ENCODE assay signal across 7 mouse cellular contexts in the genomic region with DNA sequence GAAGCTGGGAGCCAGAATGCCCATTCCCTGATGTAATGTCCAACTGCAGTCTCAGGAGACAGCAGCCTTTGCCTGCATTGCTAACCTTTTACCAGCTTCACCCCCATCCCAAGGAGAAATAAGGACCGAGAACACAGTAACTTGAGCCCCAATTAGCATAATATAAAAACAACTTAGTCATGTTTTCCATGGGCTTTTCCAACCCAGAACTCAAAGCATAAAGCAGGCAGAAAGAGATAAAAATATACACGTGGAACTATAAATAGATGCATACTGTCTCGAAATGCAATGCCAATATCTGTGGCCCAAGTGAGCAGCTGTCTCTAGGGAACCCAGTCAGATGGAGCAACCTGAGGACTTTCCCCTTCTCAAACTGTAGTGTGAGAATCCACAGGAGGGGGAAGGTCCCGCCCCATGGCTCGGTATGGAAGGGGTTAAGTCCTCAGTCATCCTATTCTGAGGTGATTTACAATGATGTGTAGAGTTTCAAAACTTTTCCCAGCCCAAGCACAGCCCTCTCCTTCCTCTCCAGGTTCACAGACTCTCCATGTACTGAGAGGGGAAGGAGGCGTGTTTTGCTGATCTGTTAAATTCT. TPM values are rescaled to one million over a fixed set of nuclear protein-coding genes. Genes with fewer than 3 reads are reported as not detected.
DNase-seq lines count a peak whose midpoint lies in the region; ATAC-seq and TF ChIP-seq lines count a peak whose summit lies in the region.

Ccdc80 (plus strand) TSS at position 266 of the 595 bp plus-strand sequence.

- TF ChIP-seq POLR2A in small intestine, adult 2 months (IDR thresholded peaks at IDR 0.05; ENCODE audit: low read depth, low read length) = no peak

- no peaks in the 10 kb centered on the region for H3K36me3 ChIP-seq in heart, embryonic 15.5 days
- H3K36me3 ChIP-seq in small intestine, adult 2 months (ENCODE audit: control insufficient read depth, insufficient read depth, low read length) = no peaks in the 10 kb centered on the region

- peak; percentile 64 for ATAC-seq in heart, embryonic 15.5 days (replicated peaks; ENCODE audit: insufficient number of reproducible peaks, insufficient read depth, low FRiP score, low read depth)

- H3K4me2 ChIP-seq in heart, embryonic 15.5 days = peak within 1 kb of the TSS; percentile 59

- 4% methylated on average over 6 of the region's 6 CpGs for WGBS in heart, embryonic 15.5 days
- WGBS in small intestine, adult 2 months = 20% methylated on average over 6 of the region's 6 CpGs

- peak within 1 kb of the TSS; percentile 68 for H3K9ac ChIP-seq in heart, embryonic 15.5 days

- H3K9me3 ChIP-seq in heart, embryonic 15.5 days (replicated peaks) = no peaks in the 10 kb centered on the region

- peaks cover 35% of the 10 kb centered on the region for H3K4me1 ChIP-seq in heart, embryonic 15.5 days (replicated peaks)
- H3K4me1 ChIP-seq in small intestine, adult 2 months (ENCODE audit: control insufficient read depth, insufficient read depth, insufficient read length, low read length) = no peaks in the 10 kb centered on the region

- no peaks in the 10 kb centered on the region for H3K27me3 ChIP-seq in heart, embryonic 15.5 days
- no peaks in the 10 kb centered on the region for H3K27me3 ChIP-seq in small intestine, adult 2 months (ENCODE audit: control insufficient read depth, insufficient read depth, low read length)

- peak within 1 kb of the TSS; percentile 89 for H3K27ac ChIP-seq in heart, embryonic 15.5 days
- no peak within 1 kb of the TSS for H3K27ac ChIP-seq in small intestine, adult 2 months (ENCODE audit: insufficient read depth, low read depth, low read length)

- H3K4me3 ChIP-seq in heart, embryonic 15.5 days = peak within 1 kb of the TSS; percentile 52
- H3K4me3 ChIP-seq in small intestine, adult 2 months (ENCODE audit: low read depth, low read length) = peak within 1 kb of the TSS; percentile 38

- TF ChIP-seq CTCF in small intestine, adult 2 months (IDR thresholded peaks at IDR 0.05; ENCODE audit: extremely low read depth, insufficient read length, insufficient replicate concordance, low read depth, low read length) = no peak

- DNase-seq in 416B (ENCODE audit: low read depth) (peak; percentile 44), liver (peak; percentile 9)
- DNase-seq in Muller cell, postnatal 12 days (ENCODE audit: inconsistent ontology term) = peak; percentile 33
- DNase-seq in fibroblast of lung, adult 2 months (ENCODE audit: low read depth) = peak; percentile 89
- DNase-seq in B cell, adult 2 months = no peak

RNA-seq across cellular contexts. Expression of gene Ccdc80, which starts in this region (rescaled TPM):
- polyA plus RNA-seq in heart, embryonic 15.5 days (2015; fragmentation: Nextera tagmentation; extraction: Ambion mirVana) = 110 and 113 TPM in 2 replicates
- polyA plus RNA-seq in small intestine, adult 2 months (2012; rRNA removed) = 2.2 and 3.3 TPM in 2 replicates

Comparison
In these comparisons a context has a peak if more than half of its experiments do, and no peak if none do; other contexts are left out.
1. RNA of gene Ccdc80 (polyA plus RNA-seq): 110 to 113 TPM in heart, embryonic 15.5 days; 2.2 to 3.3 TPM in small intestine, adult 2 months; every median in the first group is over 10 times any median in the second.
2. DNase-seq: peak in 416B (single experiment), Muller cell, postnatal 12 days (single experiment), fibroblast of lung, adult 2 months (single experiment) and liver (single experiment); none in B cell, adult 2 months (0 of 2).